In genomic region chr8:93888702-93889480, GRCm38 (mm10) we compare ENCODE assay signal across 11 mouse cellular contexts.
DNase-seq lines count a peak whose midpoint lies in the region; ATAC-seq and TF ChIP-seq lines count a peak whose summit lies in the region.
"Had no signal": no experiment of that assay in that cellular context is flagged by ENCODE, and none has a peak within 500 bp of the region (broad histone marks: within the 10 kb centered on the region; RNA-seq: fewer than 3 reads in every experiment).

No protein-coding gene starts in this region.

- peak; percentile 58; the same call in 1 of the 2 replicates for ATAC-seq in forebrain, embryonic 14.5 days
- no peak for ATAC-seq in erythroblast, adult 5-6 weeks (replicated peaks; ENCODE audit: low FRiP score, poor library complexity, severe bottlenecking)

- no peaks in the 10 kb centered on the region for H3K27me3 ChIP-seq in cerebellum, adult 2 months (ENCODE audit: control insufficient read depth, insufficient read depth, low read length)
- H3K27me3 ChIP-seq in forebrain, embryonic 14.5 days (replicated peaks; ENCODE audit: control insufficient read depth, insufficient read depth, low read length): no peaks in the 10 kb centered on the region
- H3K27me3 ChIP-seq: limb, embryonic 15.5 days had no signal

- 31% methylated on average over 11 of the region's 11 CpGs for WGBS in cerebellum, adult 2 months
- WGBS in forebrain, embryonic 14.5 days: 58% methylated on average over 11 of the region's 11 CpGs

- no peak for TF ChIP-seq POLR2A in cerebellum, adult 2 months (IDR thresholded peaks at IDR 0.05; ENCODE audit: borderline replicate concordance, insufficient read depth, low read length)

- peaks cover 63% of the 10 kb centered on the region for H3K4me1 ChIP-seq in cerebellum, adult 2 months (ENCODE audit: control insufficient read depth, insufficient read depth, low read length)
- peaks cover 10% of the 10 kb centered on the region for H3K4me1 ChIP-seq in forebrain, embryonic 14.5 days (ENCODE audit: control insufficient read depth, insufficient read depth, low read length)

- no peak overlapping the region for H3K4me3 ChIP-seq in cerebellum, adult 2 months (replicated peaks; ENCODE audit: insufficient read depth, low read depth, low read length)
- no peak overlapping the region for H3K4me3 ChIP-seq in forebrain, embryonic 14.5 days (ENCODE audit: low read depth, low read length)
- H3K4me3 ChIP-seq: limb, embryonic 15.5 days had no signal

- H3K9me3 ChIP-seq in forebrain, embryonic 14.5 days (replicated peaks; ENCODE audit: control insufficient read depth, low read length): no peaks in the 10 kb centered on the region
- H3K9me3 ChIP-seq: limb, embryonic 15.5 days had no signal

- H3K36me3 ChIP-seq in forebrain, embryonic 14.5 days (ENCODE audit: control insufficient read depth, insufficient read depth, low read length): peaks cover 8% of the 10 kb centered on the region
- H3K36me3 ChIP-seq: limb, embryonic 15.5 days had no signal

- H3K9ac ChIP-seq in forebrain, embryonic 14.5 days (ENCODE audit: low read length): no peak overlapping the region
- H3K9ac ChIP-seq: limb, embryonic 15.5 days had no signal

- peak overlapping the region; percentile 77 for H3K27ac ChIP-seq in cerebellum, adult 2 months (ENCODE audit: insufficient read depth, low read length)
- H3K27ac ChIP-seq in forebrain, embryonic 14.5 days (ENCODE audit: low read depth, low read length): no peak overlapping the region
- H3K27ac ChIP-seq: limb, embryonic 15.5 days had no signal

- H3K4me2 ChIP-seq in forebrain, embryonic 14.5 days (ENCODE audit: low read length): no peak overlapping the region
- H3K4me2 ChIP-seq: limb, embryonic 15.5 days had no signal

- no peak for TF ChIP-seq CTCF in cerebellum, adult 2 months (IDR thresholded peaks at IDR 0.05; ENCODE audit: borderline replicate concordance, insufficient read depth, low read depth, low read length)

- DNase-seq in cerebellum, adult 2 months: peak in 1 of 2 experiments; percentile 25
- no peak for DNase-seq in cerebellum, postnatal 14 days
- DNase-seq in 3134 (ENCODE audit: extremely low read depth, insufficient read length, low spot score): peak; percentile 38
- DNase-seq in forebrain, embryonic 14.5 days (ENCODE audit: low spot score): no peak
- peak; percentile 20 for DNase-seq in lung, postnatal 36 days
- no peak for DNase-seq in adrenal gland, adult 2 months
- no peak for DNase-seq in thymus, postnatal 14 days
- DNase-seq: gastrocnemius, postnatal 10 days; right cerebral cortex, postnatal 14 days had no signal

Comparison
In these comparisons a context has a peak if more than half of its experiments do, and no peak if none do; other contexts are left out.
1. DNase-seq: peak in 3134 (single experiment) and lung, postnatal 36 days (single experiment); none in cerebellum, postnatal 14 days (0 of 2), forebrain, embryonic 14.5 days (single experiment), adrenal gland, adult 2 months (single experiment) and thymus, postnatal 14 days (single experiment).